Mouse (Mus musculus) adrenal gland, adult 2 months (tissue): ENCODE measurements around the gene Zbtb11. TPM values are rescaled to one million over a fixed set of nuclear protein-coding genes. Genes with fewer than 3 reads are reported as not detected.
"Not testable (repeated sequence)": the region's sequence is repeated elsewhere in the genome, so short reads cannot be mapped to it uniquely, and the experiment has no call there.

Source experiments
- DNase-seq: peaks from one replicate; pipeline ENCODE4 v3.0.0; 2021
- polyA plus RNA-seq: library from polyadenylated mRNA; depleted of rRNA; stranded (reverse); fragments of >200 nt; gene quantifications from 2 replicates; pipeline ENCODE4 v1.2.3, GENCODE M21; 2012; rRNA removed
- total RNA-seq, 2 experiments: library from RNA; stranded (reverse); gene quantifications; 2 replicates each; pipeline ENCODE4 v1.2.3; 2021

The Zbtb11 gene
- total and polyA plus RNA-seq, 3 experiments, result 4.6 to 25.3 (median 16.7) TPM

DNA sequence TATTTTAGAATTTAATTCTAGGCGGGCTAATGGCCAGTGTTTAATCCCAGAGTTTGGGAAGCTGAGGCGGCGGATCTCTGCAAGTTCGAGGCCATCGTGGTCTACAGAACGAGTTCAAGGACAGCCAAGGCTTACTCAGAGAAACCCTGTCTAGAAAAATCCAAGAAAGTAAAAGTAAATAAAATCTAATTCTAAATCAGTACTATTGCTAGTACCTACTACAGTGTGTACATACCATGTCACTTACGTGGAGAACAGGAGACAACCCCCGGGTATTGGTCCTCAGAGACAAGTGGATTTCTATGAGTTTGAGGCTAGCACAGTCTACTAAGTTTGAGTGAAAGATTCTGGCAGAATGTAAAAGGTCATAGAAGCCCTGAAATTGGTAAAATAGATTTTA lies 64.4 kb downstream of the Zbtb11 start:
- no peak for DNase-seq

- DNase-seq, result not testable (repeated sequence)
These were observed 74.4 kb downstream of the Zbtb11 start, which contains the start of gene Senp7 for GRCm38 (mm10) chr16:56048038-56048437. Gene Senp7 (plus strand): TSS chr16:56048338.

DNA sequence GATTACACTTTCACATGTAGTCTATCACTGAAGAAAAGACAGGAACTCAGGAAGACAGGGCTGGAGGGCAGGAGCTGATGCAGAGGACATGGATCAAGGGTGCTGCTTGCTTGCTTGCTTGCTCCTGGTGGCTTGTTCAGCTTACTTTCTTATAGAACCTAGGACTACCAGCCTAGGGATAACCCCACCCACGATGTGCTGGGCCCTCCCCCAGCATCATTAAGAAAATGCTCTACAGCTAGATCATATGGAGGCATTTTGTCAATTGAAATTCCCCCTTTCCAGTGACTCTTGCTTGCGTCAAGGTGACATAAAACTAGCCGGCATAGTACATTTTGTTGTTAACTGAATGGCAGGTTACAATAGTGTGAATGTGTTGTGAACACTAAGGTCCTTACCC lies 82.2 kb downstream of the Zbtb11 start:
- no peak for DNase-seq

- no peak for DNase-seq
These were observed 83.4 kb downstream of the Zbtb11 start for GRCm38 (mm10) chr16:56056944-56057590.

DNA sequence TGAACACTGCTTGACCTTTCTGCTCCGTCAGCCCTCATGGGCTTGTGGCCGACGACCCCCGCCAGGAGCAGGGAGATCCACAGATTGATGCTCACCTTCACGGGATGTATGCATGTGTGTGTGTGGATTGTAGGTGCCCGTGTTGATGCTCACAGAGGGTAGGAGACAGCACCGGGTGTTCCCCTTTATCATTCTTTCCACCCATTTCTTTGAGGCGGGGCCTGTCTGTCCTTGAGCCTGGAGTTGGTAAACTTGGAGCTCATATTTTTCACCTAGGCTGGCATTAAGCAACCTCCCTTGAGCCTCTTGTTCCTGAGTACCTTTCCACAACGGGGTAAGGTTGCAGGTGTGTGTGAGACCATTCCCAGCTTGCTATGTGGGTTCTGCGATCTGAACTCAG lies 84.5 kb downstream of the Zbtb11 start:
- no peak for DNase-seq

Other genes starting within 250 kb of the Zbtb11 start
- gene Nfkbiz, start 135.0 kb upstream of the Zbtb11 start, total RNA-seq, result 1 to 10 TPM; 4.8 to 5.3 TPM
- 6.0 and 7.3 TPM in 2 replicates for gene Nfkbiz, start 135.0 kb upstream of the Zbtb11 start, polyA plus RNA-seq
- gene Nxpe3, start 78.6 kb upstream of the Zbtb11 start, total RNA-seq, result 1 to 10 TPM in 1 of 2 experiments, under 1 TPM in 1; 0.78 to 2.0 TPM
- 0.37 and 0.40 TPM in 2 replicates for gene Nxpe3, start 78.6 kb upstream of the Zbtb11 start, polyA plus RNA-seq
- gene Cep97, start 39.0 kb upstream of the Zbtb11 start, total RNA-seq, result 1 to 10 TPM; 6.1 to 9.3 TPM
- 0.27 and 0.34 TPM in 2 replicates for gene Cep97, start 39.0 kb upstream of the Zbtb11 start, polyA plus RNA-seq
- 100 to 1,000 TPM; 706 to 786 TPM for gene Rpl24, start 7.6 kb upstream of the Zbtb11 start, total RNA-seq
- gene Rpl24, start 7.6 kb upstream of the Zbtb11 start, polyA plus RNA-seq, result 10.3 and 11.0 TPM in 2 replicates
- gene Pcnp, start 55.9 kb downstream of the Zbtb11 start, total RNA-seq, result 100 to 1,000 TPM; 100 to 110 TPM
- gene Pcnp, start 55.9 kb downstream of the Zbtb11 start, polyA plus RNA-seq, result 2.9 and 3.2 TPM in 2 replicates
- 10 to 100 TPM; 19.2 to 22.3 TPM for gene Trmt10c, start 63.9 kb downstream of the Zbtb11 start, total RNA-seq
- 8.7 and 8.9 TPM in 2 replicates for gene Trmt10c, start 63.9 kb downstream of the Zbtb11 start, polyA plus RNA-seq
- gene Senp7, start 74.5 kb downstream of the Zbtb11 start, total RNA-seq, result 10 to 100 TPM; 20.5 to 20.8 TPM
- gene Senp7, start 74.5 kb downstream of the Zbtb11 start, polyA plus RNA-seq, result 0.41 and 0.49 TPM in 2 replicates
- gene Impg2, start 230.4 kb downstream of the Zbtb11 start, total RNA-seq, result 1 to 10 TPM in 1 of 2 experiments, under 1 TPM in 1; 0.38 to 1.0 TPM
- 0.02 and 0.04 TPM in 2 replicates for gene Impg2, start 230.4 kb downstream of the Zbtb11 start, polyA plus RNA-seq